Mouse (Mus musculus) CD4-positive helper T cell, adult 2 months (primary cell): ENCODE measurements at regions not wholly inside any gene's neighbourhood (a gene's known extent, or its start where the extent isn't known, plus 50 kb on each side); places are given as distances from the start of the nearest gene placed in this dataset.

Experiments
- DNase-seq: peaks from one replicate; pipeline ENCODE4 v3.0.0-alpha.2; 2012; ENCODE audit warnings: low read depth, missing footprints, low spot score

DNA sequence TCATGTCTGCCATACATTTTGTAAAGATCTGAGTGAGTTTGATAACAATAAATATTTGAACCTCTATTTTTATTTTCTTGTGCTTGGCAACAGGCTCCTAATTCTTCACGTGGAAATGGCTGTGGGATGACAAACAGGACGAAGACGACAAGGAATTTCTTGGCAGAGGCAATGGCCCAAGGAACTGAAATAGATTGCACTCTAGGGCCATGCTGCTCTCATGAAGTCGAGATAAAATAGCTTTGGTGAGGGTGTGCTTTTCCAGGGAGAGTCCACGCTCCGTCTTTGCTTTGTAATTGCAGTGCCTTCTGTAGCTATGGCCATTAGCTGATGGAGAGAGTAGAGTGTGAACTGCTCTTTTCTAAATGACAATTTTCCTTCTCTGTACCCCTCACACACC, 50.9 kb upstream of the 1810046K07Rik start:
- no peak for DNase-seq

DNA sequence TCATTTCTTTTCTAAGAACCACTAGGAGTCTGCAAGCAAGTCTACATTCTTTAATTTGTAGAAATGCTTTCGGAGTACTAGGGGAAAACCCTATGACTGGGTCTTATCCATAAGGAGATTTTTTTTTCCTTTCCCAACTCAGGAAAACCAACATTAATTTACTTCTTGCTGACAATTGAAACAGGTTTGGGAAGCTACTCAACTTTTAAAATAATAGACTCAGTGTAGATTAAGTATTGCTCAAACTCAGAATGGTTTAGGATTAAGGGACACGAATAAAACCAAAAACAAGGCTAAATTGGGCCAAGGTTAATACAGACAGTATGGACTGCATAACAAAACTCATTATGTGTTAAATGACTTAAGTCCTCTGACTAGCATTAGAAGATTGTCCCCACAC, 65.2 kb upstream of the 1810046K07Rik start:
- no peak for DNase-seq

DNA sequence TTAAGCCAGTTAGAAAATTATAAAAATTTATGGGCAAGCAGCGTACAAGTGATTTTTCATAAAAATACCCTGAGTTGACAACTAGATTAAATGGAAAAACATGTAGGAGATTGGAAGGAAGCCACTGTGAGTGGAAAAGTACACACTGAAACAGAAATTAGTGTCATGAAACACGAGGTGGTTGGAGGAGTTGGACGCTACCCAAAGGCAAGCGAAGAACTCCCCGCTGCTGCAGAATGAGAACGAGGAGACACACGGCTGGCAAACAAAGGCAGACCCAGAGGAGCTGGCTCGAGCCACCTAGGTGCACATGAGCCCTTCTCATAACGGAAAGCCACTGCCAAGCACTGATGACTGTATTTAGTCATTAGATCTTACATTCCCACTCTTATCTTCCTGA, 65.7 kb upstream of the 1810046K07Rik start:
- DNase-seq: no peak

DNA sequence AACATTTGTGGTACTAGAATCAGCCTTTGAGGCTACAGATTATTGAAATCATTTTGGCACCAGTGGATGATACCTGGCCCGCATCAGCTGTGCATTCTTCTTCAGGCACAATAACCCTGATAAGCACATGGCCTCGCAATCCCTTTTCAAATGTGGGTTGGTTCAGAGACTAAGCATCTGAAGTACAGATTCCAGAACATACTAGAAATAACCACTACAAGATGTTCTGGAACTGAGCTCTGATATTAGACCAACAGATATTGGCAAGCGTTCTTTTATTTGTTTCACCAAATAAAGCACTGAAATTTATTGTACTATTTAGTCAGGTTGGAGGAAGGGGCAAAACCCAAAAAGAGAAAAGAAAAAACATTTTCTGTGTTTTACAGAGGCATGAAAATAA, 68.1 kb upstream of the 1810046K07Rik start:
- no peak for DNase-seq

DNA sequence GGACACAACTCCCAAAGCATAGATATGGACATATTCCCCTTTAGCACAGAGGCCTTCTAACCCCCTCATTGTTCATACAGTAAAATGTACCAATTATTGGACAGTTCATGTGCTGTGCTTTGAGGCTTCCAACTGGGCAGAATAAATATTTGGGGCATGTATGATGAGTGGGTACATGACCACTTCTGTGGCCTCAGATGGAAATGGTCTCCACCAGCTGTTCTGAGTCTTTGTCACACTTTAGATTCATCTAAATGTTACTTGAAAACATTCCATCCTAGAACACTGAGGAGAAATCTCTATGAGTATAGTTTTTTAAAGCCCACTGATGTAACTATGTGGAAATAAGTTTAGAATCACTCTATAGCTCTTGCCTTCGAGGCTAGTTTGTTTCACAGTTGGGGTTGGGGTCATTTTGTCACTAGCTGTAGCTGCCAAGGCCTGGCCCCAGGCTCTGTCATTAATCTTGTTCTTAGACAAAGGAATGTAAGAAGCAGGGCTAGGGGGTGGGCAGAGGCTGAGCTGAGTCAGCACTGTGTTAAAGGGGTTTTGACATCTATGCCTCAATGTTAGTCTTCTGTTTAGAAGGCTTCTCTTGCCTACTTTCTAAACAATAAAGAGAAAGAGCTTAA, 69.0 kb upstream of the 1810046K07Rik start:
- no peak for DNase-seq

DNA sequence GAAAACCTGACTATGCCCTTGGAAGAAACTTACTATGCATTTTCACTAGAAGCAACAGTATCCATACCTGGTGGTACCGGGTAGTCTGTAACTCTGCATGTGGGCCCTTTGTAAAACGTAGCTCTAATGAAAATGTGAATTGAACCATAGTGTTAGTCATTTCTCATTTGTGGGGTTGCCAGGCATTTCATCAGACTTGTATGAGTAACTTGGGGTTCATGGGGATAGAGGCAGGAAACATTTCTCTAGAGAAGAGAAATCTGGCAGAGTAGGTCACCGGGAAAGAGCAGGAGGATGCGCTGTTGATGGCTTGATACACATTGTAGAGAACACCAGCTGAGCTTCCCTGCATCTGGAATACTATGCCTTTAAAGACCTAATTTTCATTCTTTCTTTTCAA, 70.2 kb upstream of the 1810046K07Rik start:
- DNase-seq: no peak

DNA sequence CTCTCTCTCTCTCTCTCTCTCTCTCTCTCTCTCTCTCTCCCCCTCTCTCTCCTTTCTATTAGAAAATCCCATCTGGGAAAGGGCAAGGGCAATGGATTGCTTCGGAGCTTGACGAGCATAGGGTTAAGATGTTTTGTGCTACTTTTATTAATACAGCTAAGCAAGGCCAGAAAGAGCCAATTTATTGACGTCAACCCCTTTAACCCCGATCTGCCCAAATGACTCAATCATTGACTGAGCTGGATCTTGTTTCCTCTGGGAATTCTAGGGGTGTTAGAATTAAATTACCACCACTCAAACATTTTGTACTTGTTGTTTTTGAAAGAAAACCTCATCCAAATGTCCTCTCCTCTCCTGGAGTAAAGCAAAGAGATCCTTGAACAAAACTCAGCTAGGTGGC, 70.6 kb upstream of the 1810046K07Rik start:
- DNase-seq: no peak

DNA sequence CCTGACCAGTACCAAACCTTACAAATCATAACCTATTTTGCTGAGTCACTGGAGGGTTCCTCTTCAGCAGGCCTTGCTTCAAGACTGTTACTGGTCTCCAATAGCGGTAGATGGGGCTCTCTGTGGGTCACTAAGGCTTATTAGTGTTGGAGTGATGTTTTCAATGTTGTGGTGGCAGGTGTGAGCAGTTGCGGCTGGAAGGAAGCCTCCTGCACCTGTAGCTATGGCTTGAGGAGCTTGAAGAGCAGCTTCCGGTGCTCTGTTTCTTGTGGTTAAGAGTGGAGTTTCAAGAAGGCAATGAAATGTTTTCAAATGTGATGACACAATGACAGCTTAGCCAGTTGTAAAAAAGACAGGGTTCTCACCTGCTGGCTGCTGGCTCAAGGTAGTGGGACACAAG, 73.1 kb upstream of the 1810046K07Rik start:
- DNase-seq: peak; percentile 77

DNA sequence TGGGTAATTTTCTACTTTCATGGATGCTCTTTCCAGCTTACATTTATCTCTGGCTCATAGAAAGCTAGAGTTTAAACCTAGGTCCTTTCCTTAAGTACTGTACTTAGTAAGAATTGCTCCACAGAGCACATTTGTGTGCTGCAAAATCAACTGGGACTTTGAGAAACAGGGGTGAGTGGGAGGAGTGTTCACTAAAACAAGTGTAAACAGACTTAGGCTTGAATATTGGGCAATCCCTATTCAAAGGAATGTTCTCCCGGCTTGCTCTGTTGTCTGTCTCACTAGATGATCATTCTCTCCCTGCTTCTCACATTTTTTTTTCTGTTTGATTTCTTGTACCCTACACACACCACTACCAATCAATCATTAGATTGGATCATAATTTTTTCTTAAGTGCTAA, 79.3 kb upstream of the 1810046K07Rik start:
- DNase-seq: no peak

DNA sequence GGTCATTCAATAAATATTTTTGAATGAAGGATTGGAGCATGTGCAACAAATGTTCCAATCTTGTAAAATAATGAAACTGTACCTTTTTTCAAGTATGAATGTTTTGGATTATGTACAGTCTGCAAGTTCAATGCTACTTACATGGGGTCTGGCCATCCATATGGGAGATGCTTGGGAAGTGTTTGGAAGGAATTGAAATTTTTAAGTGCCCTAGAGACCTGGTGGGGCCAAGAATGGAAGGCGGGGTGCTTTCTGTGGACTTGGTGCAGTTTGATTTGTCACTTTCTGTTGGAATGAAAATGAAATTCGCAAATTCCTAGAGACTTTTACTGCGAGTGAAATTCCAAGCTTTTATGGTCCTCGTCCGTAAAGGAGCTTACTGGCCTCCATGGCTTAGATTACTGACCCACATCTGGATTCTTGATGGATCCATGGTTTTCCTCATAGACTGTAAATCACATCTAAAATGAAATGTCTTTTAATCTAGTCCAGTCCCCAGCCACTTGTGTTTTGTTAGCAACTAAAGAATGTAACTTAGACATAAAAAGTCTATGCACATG, 90.3 kb upstream of the 1810046K07Rik start:
- no peak for DNase-seq

DNA sequence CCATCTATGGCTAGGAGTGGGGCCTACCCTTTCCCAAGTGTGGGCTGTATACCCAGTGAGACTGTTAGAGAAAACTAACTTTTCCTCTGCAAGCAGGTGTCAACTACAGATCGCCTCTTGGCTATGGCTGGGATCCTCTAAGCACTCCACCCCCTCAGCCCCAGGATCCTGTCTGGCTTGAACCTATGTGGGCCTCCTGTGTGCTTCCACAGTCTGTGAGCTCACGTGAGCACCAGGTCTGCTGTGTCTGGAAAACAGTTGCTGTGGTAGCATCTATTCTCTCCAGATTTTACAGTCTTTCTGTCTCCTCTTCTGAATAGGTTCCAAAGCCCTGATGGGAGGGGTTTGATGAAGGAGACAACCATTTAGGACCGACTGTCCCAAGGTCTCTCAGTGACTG, 93.8 kb upstream of the 1810046K07Rik start:
- DNase-seq: no peak

DNA sequence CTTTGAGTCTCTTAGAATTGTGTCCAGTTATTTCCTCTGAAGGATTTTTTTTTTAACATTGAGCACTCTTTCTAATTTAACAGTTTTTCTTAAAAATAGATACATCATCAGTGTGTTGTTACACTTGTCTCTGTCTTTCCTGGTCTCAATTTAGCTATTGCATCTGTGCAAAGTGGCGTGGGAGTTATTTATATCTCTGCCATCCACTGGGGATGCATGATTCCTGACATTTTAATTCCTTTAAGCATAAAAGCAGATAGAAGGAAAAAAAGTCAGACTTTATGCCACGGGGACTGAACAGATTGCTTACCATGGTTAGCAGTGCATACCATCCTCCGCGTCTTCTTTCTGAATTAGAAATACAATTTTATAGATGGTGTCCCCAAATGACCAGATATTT, 94.6 kb upstream of the 1810046K07Rik start:
- DNase-seq: no peak

DNA sequence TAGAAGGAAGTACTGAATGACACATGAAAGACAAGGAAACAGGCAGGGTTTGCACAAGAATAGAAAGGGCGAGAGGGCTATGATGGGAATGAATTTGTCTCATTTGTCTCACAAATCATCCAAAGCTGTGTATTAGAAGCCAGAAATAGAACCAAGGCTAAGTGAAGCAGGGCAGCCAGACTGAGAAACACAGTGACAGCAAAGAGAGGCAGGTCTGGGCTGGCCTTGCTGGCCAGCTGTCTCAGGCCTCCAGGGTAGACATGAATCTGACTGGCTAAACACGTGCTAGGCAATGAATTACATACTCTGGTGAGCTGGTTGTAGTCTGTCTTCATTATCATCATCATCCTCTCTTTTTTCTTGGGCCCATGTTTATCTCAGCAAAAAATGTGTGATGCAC, 101.7 kb upstream of the 1810046K07Rik start:
- no peak for DNase-seq

DNA sequence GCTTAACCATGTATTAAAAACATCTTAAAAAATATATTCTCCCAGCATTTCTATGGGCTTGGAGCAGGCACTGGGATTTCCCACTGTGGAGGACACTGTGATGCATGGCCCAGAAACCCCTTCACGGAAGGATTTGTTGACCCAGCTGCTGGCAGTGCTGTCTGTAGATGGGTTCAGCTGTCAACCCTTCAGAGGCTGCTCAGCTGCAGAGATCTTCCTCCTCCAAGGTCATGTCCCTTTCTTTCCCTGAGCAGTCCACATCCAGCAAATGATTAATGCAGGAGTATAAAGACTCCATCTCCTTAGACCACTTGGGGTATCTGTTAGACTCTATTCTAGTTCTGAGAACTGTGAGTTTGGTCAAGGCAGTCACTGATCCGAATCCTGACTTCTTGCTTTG, 108.4 kb upstream of the 1810046K07Rik start:
- no peak for DNase-seq

DNA sequence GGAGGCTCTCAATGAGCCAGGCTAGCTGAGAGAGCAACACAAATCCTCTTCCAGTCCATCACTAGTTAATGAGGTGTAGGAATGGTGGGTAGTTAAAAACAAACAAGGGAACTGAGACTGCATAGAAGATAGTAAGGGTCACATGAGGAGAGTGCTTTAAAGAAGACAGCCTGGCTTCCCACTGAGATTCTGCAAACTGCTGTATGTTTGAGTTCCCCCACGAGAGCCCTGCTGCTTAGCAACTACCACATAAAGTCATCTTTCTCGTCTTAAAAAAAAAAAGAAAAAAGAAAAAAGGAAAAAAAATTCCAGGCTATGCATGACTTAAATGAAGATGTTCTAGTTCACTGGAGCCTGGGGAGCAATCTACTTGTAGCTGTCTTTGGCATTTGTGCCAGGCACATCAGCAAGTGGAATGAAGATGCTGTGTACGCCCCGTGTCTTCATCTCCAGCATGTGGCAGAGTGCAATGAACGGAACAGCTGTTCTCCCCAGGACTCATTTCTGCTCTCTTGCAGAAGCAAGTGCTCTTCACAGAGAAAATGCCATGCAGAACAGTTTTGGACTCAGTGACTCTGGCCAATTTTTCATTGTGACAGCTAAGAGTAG, 113.2 kb upstream of the 1810046K07Rik start:
- DNase-seq: no peak

DNA sequence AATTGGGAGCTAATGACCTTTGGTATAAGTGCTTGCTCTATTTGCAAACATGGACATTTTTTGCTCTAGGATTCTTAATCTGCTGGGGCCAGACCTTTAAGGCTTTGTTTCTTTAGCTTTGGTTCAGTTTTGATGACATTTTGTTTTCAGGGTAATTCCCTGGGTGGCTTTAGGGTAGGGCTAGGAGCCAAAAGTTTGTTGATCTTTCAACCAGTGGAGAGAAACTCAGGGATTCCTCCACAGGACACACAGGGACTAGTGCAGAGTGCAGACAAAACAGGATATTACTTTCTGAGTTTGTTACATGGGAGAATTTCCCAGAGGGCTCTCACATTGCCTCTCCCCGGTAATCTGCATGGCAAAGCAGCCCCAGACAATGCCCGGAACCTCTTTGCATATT, 127.0 kb upstream of the 1810046K07Rik start:
- DNase-seq: no peak

DNA sequence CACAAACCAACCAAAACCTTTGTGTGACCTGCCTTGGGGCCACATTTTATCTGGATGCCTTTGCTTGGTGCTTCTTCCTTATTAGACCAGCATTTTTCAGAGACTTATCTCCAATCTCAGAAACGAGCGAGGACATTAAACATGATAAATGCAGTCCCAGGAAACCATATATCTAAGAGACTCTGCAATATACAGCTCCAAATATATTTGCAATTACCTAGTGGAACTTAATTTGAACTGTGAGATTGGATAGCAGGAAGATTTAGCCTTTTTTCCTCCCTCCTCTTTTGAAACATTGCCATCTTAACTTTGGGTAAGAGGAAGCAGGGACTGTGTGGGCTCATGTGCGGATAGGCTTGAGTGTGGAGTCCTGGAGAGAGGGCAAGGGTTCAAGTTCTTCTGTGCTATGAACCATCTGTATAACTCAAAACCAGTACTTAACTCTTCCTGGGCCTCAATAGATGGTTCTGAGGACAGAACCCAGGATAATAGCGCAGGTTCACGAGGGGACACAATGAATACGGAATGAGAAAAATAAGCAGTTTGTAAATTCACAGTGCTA, 133.8 kb upstream of the 1810046K07Rik start:
- no peak for DNase-seq

DNA sequence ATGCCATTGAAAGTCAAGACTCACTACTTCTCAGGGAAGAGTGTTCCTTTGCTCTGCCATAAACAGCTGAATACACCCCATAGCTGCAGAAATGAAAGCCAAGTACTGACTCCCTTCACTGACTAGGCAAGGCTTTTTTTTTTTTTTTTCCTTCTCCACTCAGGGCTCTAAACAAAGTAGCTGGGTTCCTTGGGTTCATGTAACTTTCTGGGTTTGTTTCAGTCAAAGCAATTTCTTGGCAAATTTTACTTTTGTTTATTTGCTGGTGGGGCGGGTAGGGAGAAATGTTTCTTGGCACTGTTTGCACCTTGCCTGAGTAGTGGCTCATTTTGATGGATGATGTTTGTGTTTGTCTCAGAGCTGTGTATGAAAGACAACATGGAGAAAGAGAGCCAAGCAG, 141.3 kb upstream of the 1810046K07Rik start:
- no peak for DNase-seq

DNA sequence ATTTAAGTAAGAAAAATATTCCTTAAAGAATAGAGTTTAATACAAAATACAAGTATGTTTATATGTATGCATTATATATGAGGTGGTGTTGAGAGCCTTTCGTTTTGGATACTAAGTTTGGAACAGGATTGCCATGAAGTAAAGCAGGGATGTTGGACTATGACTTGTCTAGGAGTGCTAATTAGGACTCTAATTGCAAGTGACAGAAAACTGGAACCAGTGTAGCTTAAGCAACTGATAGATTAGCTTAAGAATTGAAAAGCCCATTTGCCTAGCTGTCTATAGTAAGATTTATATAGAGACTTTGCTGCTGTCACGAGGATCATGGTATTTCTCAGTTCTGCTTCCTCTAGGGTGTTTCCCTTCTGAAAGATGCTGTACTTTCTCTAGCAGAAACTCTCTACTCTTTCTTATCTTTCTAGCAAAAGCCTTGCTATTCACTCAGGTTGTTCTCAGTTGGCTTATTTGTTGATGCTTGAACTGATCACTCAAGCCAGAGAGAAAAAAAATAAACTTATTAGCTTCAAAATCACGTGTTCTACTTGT, 147.9 kb upstream of the 1810046K07Rik start:
- DNase-seq: no peak

DNA sequence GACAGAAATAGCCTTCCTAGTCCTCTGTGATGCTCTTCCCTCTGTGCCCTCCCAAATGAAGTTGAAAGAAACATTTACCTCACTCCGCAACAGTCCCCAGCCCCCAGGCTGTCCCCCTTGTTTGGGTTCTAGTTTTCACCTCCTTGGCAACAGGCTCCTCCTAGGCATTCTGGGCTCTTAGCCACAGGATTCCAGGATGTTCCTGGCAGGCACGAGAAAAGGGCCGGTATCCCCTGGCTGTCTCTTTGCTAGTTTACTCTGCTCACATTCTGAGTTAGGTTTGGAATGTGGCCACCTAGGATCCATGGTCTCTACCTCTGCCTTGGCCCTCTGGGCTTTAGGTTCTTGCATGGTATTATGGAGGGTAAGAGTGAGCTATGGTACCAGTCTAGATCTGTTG, 159.1 kb upstream of the 1810046K07Rik start:
- DNase-seq: no peak

DNA sequence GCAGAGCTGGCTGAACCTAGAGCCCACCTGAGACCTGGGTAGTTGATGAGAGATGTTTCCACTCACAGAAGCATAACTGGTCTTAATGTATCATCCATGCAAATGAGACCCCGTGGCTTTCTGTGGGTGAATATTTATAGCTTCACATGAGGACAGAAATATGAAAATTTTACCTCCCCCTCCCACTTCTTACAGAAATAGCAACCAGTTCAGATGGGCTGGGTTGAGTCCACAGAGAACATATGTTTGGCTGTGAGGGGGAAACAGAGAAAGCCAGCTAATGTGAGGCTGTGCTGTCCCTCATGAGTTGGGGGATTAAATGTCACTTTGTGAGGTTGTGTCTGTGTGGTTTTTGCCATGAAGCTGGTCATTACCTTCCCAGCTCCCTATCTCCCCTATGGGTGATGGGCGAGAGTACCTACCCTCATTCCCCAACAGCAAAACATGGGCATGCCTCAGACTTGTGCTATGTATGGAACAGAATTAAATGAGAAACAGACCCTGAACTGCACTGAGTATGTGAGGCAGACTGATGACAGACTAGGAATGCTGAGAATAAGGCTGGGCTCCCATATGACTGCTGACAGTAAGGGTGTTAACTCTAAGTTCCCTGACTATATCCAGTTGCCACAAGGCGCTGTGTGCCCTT, 178.7 kb upstream of the 1810046K07Rik start:
- no peak for DNase-seq

DNA sequence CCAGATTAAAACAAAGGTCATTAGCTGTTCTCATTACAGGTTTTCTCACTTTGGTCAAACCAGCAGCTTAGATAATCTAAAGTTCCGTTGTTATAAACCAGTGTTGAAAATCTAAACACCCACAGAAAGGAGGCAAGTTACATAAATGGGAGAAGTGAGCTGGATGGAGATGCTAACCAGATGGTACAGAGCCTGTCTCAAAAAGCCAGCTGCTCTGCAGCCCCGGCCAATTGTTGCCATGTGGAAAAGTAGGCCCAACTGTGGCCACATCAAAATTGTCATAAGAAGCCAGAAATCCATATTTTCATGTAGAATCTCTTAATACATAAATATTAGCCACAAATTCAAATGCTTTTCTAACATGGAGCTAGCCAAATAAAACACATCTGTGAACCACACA, 188.9 kb upstream of the 1810046K07Rik start:
- DNase-seq: no peak
